Mouse (Mus musculus) lung, postnatal 0 days (tissue): ENCODE measurements at regions not wholly inside any gene's neighbourhood (a gene's known extent, or its start where the extent isn't known, plus 50 kb on each side); places are given as distances from the start of the nearest gene placed in this dataset.

Experiments used
- ATAC-seq: fragments of 200-750 bp; cut with Nextera tagmentation; 2 replicates; pipeline ENCODE4 v1.8.0; 2017; ENCODE audit warnings: moderate library complexity
- DNase-seq: peaks from one replicate; pipeline ENCODE4 v3.0.0-alpha.2; 2016; ENCODE audit warnings: low spot score
- H3K27ac ChIP-seq: fragments of 300-500 bp; sonication (generic); 2 replicates; pipeline ENCODE4 v1.5.1; 2014; ENCODE audit warnings: antibody characterized with exemption, mild to moderate bottlenecking, low read length, mixed read lengths
- H3K27me3 ChIP-seq: fragments of 300-500 bp; sonication (generic); replicated peaks from 2 replicates; pipeline ENCODE4 v1.6.1; 2014; ENCODE audit warnings: low read length, mixed read lengths; ENCODE audit not compliant: insufficient read depth
- H3K36me3 ChIP-seq: fragments of 300-500 bp; sonication (generic); 2 replicates; pipeline ENCODE4 v1.6.1; 2014; ENCODE audit warnings: low read length, mixed read lengths; ENCODE audit not compliant: insufficient read depth
- H3K4me1 ChIP-seq: fragments of 300-500 bp; sonication (generic); 2 replicates; pipeline ENCODE4 v1.6.1; 2014; ENCODE audit warnings: antibody characterized with exemption, low read depth, low read length, mixed read lengths; ENCODE audit not compliant: insufficient read depth
- H3K4me2 ChIP-seq: fragments of 300-500 bp; sonication (generic); replicated peaks from 2 replicates; pipeline ENCODE4 v1.6.1; 2014; ENCODE audit warnings: low read depth, mild to moderate bottlenecking, low read length, moderate library complexity, mixed read lengths
- H3K4me3 ChIP-seq: fragments of 300-500 bp; sonication (generic); 2 replicates; pipeline ENCODE4 v1.5.1; 2014; ENCODE audit warnings: low read depth, low read length
- H3K9ac ChIP-seq: fragments of 300-500 bp; sonication (generic); replicated peaks from 2 replicates; pipeline ENCODE4 v1.6.1; 2014; ENCODE audit warnings: low read depth, mild to moderate bottlenecking
- H3K9me3 ChIP-seq: fragments of 300-500 bp; sonication (generic); 2 replicates; pipeline ENCODE4 v1.6.1; 2016; ENCODE audit warnings: low read length, mixed read lengths
- CTCF ChIP-seq: IDR thresholded peaks from 2 replicates; pipeline ENCODE4 v1.5.1; 2016; ENCODE audit warnings: antibody characterized with exemption, mild to moderate bottlenecking
- EP300 ChIP-seq: IDR thresholded peaks from 2 replicates; pipeline ENCODE4 v1.6.1; 2016; ENCODE audit warnings: antibody characterized with exemption, mild to moderate bottlenecking, control low read depth
- WGBS: fragments of 180-500 bp; shearing (Covaris S2); extraction: QIAGEN DNeasy Blood & Tissue Kit; methylation state at CpG from one replicate; pipeline ENCODE4 v1.1.7; 2014; 5-methylcytosine and 5-hydroxymethylcytosine counted together

- no peaks in the 10 kb centered on the region for H3K36me3 ChIP-seq
- H3K4me1 ChIP-seq, result no peaks in the 10 kb centered on the region
- H3K9me3 ChIP-seq, result no peaks in the 10 kb centered on the region
- H3K27me3 ChIP-seq, result no peaks in the 10 kb centered on the region
- H3K4me3 ChIP-seq, result no peak overlapping the region
- no peak overlapping the region for H3K27ac ChIP-seq
- ATAC-seq (no peak), DNase-seq (no peak)
- TF ChIP-seq CTCF (no peak), EP300 (no peak)
- no peak overlapping the region for H3K9ac ChIP-seq
- H3K4me2 ChIP-seq, result no peak overlapping the region
- 79% methylated on average over 10 of the region's 10 CpGs for WGBS
Observed at GRCm38 (mm10) chr19:57546519-57546918, 64.3 kb upstream of the Atrnl1 start.

DNA sequence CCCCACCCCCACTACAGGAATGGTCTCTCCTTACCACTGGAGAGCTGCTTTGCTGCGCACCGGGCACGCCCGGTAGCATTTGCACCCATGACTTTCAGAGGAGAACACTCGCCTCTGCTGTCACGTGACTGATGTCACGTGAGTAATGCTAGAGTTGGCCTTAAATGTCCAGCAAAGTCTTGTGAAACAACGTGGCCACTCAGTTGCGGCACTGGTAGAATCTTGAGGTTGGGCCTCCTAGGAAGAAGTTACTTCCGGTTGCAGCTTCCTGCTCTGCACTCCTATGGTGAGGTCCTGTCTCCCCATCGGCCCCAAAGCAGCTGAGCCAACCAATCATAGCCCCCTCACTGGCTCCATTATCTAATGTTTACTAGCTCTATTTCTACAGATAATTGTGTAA is 62.7 kb upstream of the Atrnl1 start:
- Histone ChIP-seq H3K27ac (no peak overlapping the region), H3K36me3 (no peaks in the 10 kb centered on the region), H3K4me1 (no peaks in the 10 kb centered on the region), H3K9ac (no peak overlapping the region), H3K4me2 (no peak overlapping the region), H3K4me3 (no peak overlapping the region), H3K9me3 (no peaks in the 10 kb centered on the region), H3K27me3 (no peaks in the 10 kb centered on the region)
- WGBS, result 83% methylated on average over 11 of the region's 11 CpGs
- DNase-seq (no peak), ATAC-seq (no peak)
- TF ChIP-seq CTCF, result no peak
- no peak for TF ChIP-seq EP300

DNA sequence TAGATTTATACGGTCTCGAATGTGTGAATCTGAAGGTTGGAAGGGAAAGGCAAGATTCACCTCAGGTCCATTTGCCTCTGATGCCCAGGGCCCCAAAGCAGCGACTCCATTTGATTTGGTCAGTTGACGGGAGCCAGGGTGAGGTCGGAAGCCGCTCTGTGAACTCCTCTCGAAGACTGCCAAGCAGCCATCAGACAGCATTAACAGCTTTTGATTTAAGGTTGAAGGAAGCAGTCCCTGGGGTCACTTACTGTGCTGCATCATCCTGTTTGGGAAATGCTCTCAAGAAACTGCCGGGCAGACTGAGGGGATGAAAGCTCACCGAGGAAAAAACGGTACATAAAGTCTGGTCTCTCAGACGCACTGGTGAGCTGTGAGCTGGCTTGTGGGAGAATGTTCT is 62.2 kb upstream of the Atrnl1 start:
- Histone ChIP-seq H3K27ac (no peak overlapping the region), H3K4me1 (no peaks in the 10 kb centered on the region), H3K4me2 (no peak overlapping the region), H3K36me3 (no peaks in the 10 kb centered on the region), H3K4me3 (no peak overlapping the region), H3K9me3 (no peaks in the 10 kb centered on the region), H3K27me3 (no peaks in the 10 kb centered on the region), H3K9ac (no peak overlapping the region)
- DNase-seq, result no peak
- WGBS, result 67% methylated on average over 11 of the region's 11 CpGs
- ATAC-seq, result no peak
- TF ChIP-seq EP300 (no peak), CTCF (no peak)

- no peak overlapping the region for H3K27ac ChIP-seq
- H3K36me3 ChIP-seq, result no peaks in the 10 kb centered on the region
- no peaks in the 10 kb centered on the region for H3K27me3 ChIP-seq
- H3K9me3 ChIP-seq, result no peaks in the 10 kb centered on the region
- H3K4me3 ChIP-seq, result no peak overlapping the region
- ATAC-seq, result no peak
- no peak overlapping the region for H3K9ac ChIP-seq
- no peak for DNase-seq
- H3K4me2 ChIP-seq, result no peak overlapping the region
- no peaks in the 10 kb centered on the region for H3K4me1 ChIP-seq
- 64% methylated on average over 11 of the region's 11 CpGs for WGBS
- TF ChIP-seq EP300 (no peak), CTCF (no peak)
Observed at GRCm38 (mm10) chr19:57552964-57553740, 57.7 kb upstream of the Atrnl1 start.

DNA sequence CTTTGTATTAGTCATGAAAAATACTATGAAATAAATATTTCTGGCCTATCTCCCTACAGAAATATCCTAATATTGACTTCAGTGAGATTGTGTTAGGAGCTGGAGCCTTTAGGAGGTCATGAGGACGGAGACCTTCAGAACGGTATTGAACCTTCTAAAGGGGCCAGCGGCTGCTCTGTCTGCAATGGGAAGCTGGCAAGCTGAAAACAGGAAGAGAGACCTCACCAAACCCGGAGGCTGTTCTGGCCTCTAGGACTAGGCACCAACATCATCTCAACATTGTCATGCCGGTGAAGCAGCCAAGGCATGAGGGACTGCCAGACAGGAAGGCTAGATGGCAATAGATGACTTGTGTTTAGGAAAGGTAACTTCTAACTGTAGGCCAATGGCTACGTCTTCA is 56.7 kb upstream of the Atrnl1 start:
- Histone ChIP-seq H3K4me3 (no peak overlapping the region), H3K27ac (no peak overlapping the region), H3K27me3 (no peaks in the 10 kb centered on the region), H3K4me1 (no peaks in the 10 kb centered on the region), H3K4me2 (no peak overlapping the region), H3K36me3 (no peaks in the 10 kb centered on the region), H3K9me3 (no peaks in the 10 kb centered on the region), H3K9ac (no peak overlapping the region)
- DNase-seq, result no peak
- no peak for TF ChIP-seq CTCF
- no peak for TF ChIP-seq EP300
- 85% methylated on average over 6 of the region's 6 CpGs for WGBS
- ATAC-seq, result no peak

DNA sequence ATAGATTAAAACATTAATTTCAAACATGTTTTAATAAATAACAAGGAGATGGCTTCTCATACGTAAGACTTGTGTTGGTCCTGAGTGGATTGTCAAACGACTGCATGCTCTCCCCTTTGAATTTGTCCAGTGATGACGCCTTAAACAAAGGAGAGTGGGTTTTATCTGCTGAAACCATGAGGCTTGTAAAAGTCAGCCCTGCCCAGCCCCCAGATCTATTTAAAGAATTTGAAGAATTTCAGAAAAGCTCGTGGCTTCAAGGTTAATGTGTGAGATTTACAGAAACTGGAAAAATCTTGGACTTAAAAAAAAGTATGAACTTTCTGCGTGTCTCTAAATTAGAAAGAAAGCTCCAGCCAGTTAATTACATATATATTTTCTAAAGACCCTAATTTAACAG is 55.5 kb upstream of the Atrnl1 start:
- Histone ChIP-seq H3K4me1 (no peaks in the 10 kb centered on the region), H3K4me3 (no peak overlapping the region), H3K9me3 (no peaks in the 10 kb centered on the region), H3K4me2 (no peak overlapping the region), H3K27me3 (no peaks in the 10 kb centered on the region), H3K9ac (no peak overlapping the region), H3K27ac (no peak overlapping the region), H3K36me3 (no peaks in the 10 kb centered on the region)
- DNase-seq (no peak), ATAC-seq (no peak)
- WGBS, result 33% methylated on average over 5 of the region's 5 CpGs
- no peak for TF ChIP-seq EP300

DNA sequence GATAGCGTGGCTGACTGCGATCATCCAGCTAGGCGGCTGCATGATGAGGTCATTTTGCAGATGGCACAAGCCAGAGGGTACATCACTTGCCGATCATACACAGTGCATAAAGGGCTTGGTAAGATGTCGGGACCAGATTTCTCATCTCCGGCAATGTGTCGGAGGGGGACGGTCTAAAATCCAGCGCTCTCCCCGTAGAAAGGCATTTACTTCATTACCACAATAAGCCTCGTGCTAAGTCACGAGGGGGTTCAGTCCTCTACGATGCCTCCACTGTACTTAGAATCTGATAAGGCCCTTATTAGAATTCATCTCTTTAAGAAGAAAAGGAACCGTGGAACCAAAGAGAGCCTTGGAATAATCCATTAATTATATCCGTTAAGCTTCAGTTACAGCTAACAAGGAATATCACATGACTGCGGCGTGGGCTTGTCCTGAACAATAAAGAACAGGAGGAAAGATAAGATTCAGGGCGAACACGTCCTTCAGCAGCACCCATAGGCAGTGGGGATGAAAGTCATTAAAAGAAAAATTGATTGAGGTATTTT is 52.3 kb upstream of the Atrnl1 start:
- no peak for TF ChIP-seq EP300
- TF ChIP-seq CTCF, result no peak
- whole genome bisulfite sequencing, result 81% methylated on average over 19 of the region's 19 CpGs

More for the DNA sequence above, 52.3 kb upstream of the Atrnl1 start:
- no peak overlapping the region for H3K4me3 ChIP-seq
- H3K27me3 ChIP-seq, result no peaks in the 10 kb centered on the region
- no peak overlapping the region for H3K27ac ChIP-seq
- ATAC-seq (no peak), DNase-seq (no peak)
- H3K9ac ChIP-seq, result no peak overlapping the region
- H3K4me1 ChIP-seq, result no peaks in the 10 kb centered on the region
- H3K9me3 ChIP-seq, result no peaks in the 10 kb centered on the region
- H3K36me3 ChIP-seq, result no peaks in the 10 kb centered on the region
- H3K4me2 ChIP-seq, result no peak overlapping the region
